Mouse (Mus musculus) liver, adult 2 months (tissue): ENCODE data around the gene Gm10837.

Experiments
- CTCF ChIP-seq: fragments of 200-500 bp; IDR thresholded peaks from 2 replicates; pipeline ENCODE4 v1.5.1; 2011; ENCODE audit warnings: low read depth, low read length, control low read depth
- POLR2A ChIP-seq: fragments of 200-500 bp; IDR thresholded peaks from 2 replicates; pipeline ENCODE4 v1.6.1; 2011; ENCODE audit warnings: low read length, control low read depth; ENCODE audit not compliant: insufficient read depth; ENCODE audit errors: extremely low read depth

- TF ChIP-seq CTCF: no peak
- no peak for TF ChIP-seq POLR2A
Measured at GRCm38 (mm10) chr14:122451551-122452145, 38.7 kb upstream of the Gm10837 start.
